Mouse (Mus musculus) limb, embryonic 12.5 days (tissue): ENCODE measurements around the gene Rmnd1. TPM values are rescaled to one million over a fixed set of nuclear protein-coding genes. Genes with fewer than 3 reads are reported as not detected.

ENCODE experiments used
- ATAC-seq: fragments of 200-750 bp; cut with Nextera tagmentation; 2 replicates; pipeline ENCODE4 v1.8.0; 2017; ENCODE audit warnings: low read depth, moderate TSS enrichment; ENCODE audit not compliant: insufficient number of reproducible peaks, insufficient read depth, low FRiP score, low TSS enrichment
- H3K27ac ChIP-seq: fragments of 300-500 bp; sonication (generic); 2 replicates; pipeline ENCODE4 v1.5.1; 2016; ENCODE audit warnings: mild to moderate bottlenecking, moderate library complexity
- H3K27me3 ChIP-seq: fragments of 300-500 bp; sonication (generic); 2 replicates; pipeline ENCODE4 v1.6.1; 2016; ENCODE audit warnings: mild to moderate bottlenecking, moderate library complexity
- H3K36me3 ChIP-seq: fragments of 300-500 bp; sonication (generic); 2 replicates; pipeline ENCODE4 v1.6.1; 2016; ENCODE audit warnings: mild to moderate bottlenecking, moderate library complexity
- H3K4me1 ChIP-seq: fragments of 300-500 bp; sonication (generic); replicated peaks from 2 replicates; pipeline ENCODE4 v1.6.1; 2016
- H3K4me2 ChIP-seq: fragments of 300-500 bp; sonication (generic); 2 replicates; pipeline ENCODE4 v1.6.1; 2016; ENCODE audit warnings: mild to moderate bottlenecking, moderate library complexity
- H3K4me3 ChIP-seq: fragments of 300-500 bp; sonication (generic); replicated peaks from 2 replicates; pipeline ENCODE4 v1.5.1; 2016; ENCODE audit warnings: mild to moderate bottlenecking
- H3K9ac ChIP-seq: fragments of 300-500 bp; sonication (generic); replicated peaks from 2 replicates; pipeline ENCODE4 v1.6.1; 2016; ENCODE audit warnings: mild to moderate bottlenecking, moderate library complexity
- H3K9me3 ChIP-seq: fragments of 300-500 bp; sonication (generic); 2 replicates; pipeline ENCODE4 v1.6.1; 2016; ENCODE audit warnings: mild to moderate bottlenecking, moderate library complexity
- WGBS: fragments of 180-500 bp; shearing (Covaris S2); methylation state at CpG from one replicate; pipeline ENCODE4 v1.1.7; 2016; 5-methylcytosine and 5-hydroxymethylcytosine counted together
- polyA plus RNA-seq: library from polyadenylated mRNA; unstranded; fragments of >200 nt; fragmentation: Nextera tagmentation; extraction: Ambion mirVana; gene quantifications from 2 replicates; pipeline ENCODE4 v1.2.1, GENCODE M21; 2016

Gene Rmnd1
- 49.0 and 53.5 TPM in 2 replicates for polyA plus RNA-seq

GRCm38 (mm10) chr10:4432123-4432931, at the start of gene Rmnd1, which contains the start of gene Armt1:
Gene Rmnd1, minus strand, starts transcription at chr10:4432388.
Gene Armt1, plus strand, starts transcription at chr10:4432467.
- Histone ChIP-seq H3K4me1 (peaks cover 15% of the 10 kb centered on the region), H3K4me2 (peak within 1 kb of the TSS; percentile 67), H3K27me3 (no peaks in the 10 kb centered on the region), H3K9ac (peak within 1 kb of the TSS; percentile 77), H3K4me3 (peak within 1 kb of the TSS; percentile 64), H3K36me3 (peaks cover 22% of the 10 kb centered on the region), H3K27ac (peak within 1 kb of the TSS; percentile 83), H3K9me3 (no peaks in the 10 kb centered on the region)
- peak; percentile 92 for ATAC-seq
- under 1% methylated on average over 65 of the region's 75 CpGs for WGBS

DNA sequence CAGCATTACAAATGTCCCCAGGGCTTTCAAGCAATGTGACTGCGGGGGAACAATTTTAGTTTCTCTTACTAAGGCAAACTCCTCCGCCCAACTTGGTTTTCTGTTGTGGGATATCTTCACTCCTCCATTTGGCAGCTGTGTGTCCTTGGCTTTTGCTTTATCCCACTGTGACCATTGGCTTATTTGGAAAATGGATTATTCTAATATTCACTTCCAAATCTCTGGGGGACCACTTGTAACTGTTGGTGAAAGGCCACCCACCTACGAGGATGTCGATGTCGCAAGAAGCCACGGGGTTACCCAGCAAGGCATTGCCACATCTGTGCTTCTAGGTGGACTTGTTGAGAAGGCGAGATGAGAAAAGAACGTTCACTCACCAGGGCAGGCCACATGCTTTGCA, 49.5 kb upstream of the Rmnd1 start:
- H3K4me3 ChIP-seq = no peak overlapping the region
- ATAC-seq = no peak
- H3K36me3 ChIP-seq = no peaks in the 10 kb centered on the region
- H3K9ac ChIP-seq = no peak overlapping the region
- 78% methylated on average over 8 of the region's 8 CpGs for WGBS
- H3K4me2 ChIP-seq = no peak overlapping the region
- no peak overlapping the region for H3K27ac ChIP-seq
- H3K9me3 ChIP-seq = no peaks in the 10 kb centered on the region
- no peaks in the 10 kb centered on the region for H3K27me3 ChIP-seq
- 0 out of 2 replicates have a peak, but pooled peaks cover 11% of the 10 kb centered on the region for H3K4me1 ChIP-seq

GRCm38 (mm10) chr10:4480929-4481328, 48.7 kb upstream of the Rmnd1 start:
- 24% methylated on average over 3 of the region's 3 CpGs for WGBS
- no peak overlapping the region for H3K27ac ChIP-seq
- H3K4me3 ChIP-seq = no peak overlapping the region
- ATAC-seq = no peak
- no peaks in the 10 kb centered on the region for H3K9me3 ChIP-seq
- H3K4me1 ChIP-seq = 0 out of 2 replicates have a peak, but pooled peaks cover 11% of the 10 kb centered on the region
- H3K36me3 ChIP-seq = no peaks in the 10 kb centered on the region
- no peaks in the 10 kb centered on the region for H3K27me3 ChIP-seq
- no peak overlapping the region for H3K9ac ChIP-seq
- no peak overlapping the region for H3K4me2 ChIP-seq

DNA sequence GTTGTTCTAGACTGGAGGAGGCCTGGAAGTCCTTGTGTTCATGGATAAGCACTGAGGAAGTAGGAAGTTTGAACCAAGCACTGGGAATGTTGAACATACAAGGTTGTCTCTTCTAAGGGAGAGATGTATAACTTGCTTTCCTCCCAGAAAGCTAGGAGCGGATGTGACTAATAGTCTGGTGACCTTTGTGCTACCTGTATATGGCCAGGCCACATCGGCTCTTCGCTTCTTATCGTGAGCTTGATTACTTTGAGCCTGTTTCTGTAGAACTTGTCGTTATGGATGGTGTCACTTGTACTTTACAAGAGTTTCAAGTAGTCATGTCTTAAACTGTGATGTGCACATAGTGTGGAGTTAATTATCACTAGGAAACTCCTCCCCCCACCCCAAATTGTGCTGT, 44.4 kb upstream of the Rmnd1 start:
- Histone ChIP-seq H3K4me1 (0 out of 2 replicates have a peak, but pooled peaks cover 7% of the 10 kb centered on the region), H3K4me3 (no peak overlapping the region), H3K9ac (no peak overlapping the region), H3K4me2 (no peak overlapping the region), H3K27ac (no peak overlapping the region), H3K36me3 (no peaks in the 10 kb centered on the region), H3K9me3 (no peaks in the 10 kb centered on the region), H3K27me3 (no peaks in the 10 kb centered on the region)
- ATAC-seq = no peak
- 84% methylated on average over 5 of the region's 5 CpGs for WGBS

DNA sequence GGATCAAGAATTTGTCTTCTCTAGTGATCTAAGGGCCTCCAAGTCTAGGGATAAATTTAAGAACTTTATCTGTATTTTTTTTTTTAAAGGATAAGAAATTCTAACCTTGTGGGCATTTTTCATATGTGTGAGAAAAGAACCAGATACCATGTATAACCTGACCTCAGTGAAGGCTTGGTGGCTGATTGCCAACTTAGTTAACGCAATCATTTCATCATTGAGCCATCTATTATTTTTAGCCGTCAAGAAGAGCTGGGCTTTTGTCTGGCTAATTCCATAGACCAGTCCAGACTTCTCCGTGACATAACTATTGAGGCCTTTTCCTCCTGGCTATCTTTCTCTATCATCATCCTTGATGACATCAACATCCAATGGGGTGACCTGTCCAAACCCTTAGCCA, 43.2 kb upstream of the Rmnd1 start:
- H3K4me2 ChIP-seq = no peak overlapping the region
- no peaks in the 10 kb centered on the region for H3K4me1 ChIP-seq
- no peak overlapping the region for H3K27ac ChIP-seq
- H3K9me3 ChIP-seq = no peaks in the 10 kb centered on the region
- 94% methylated on average over 3 of the region's 3 CpGs for WGBS
- no peaks in the 10 kb centered on the region for H3K36me3 ChIP-seq
- ATAC-seq = no peak
- H3K27me3 ChIP-seq = no peaks in the 10 kb centered on the region
- no peak overlapping the region for H3K4me3 ChIP-seq
- no peak overlapping the region for H3K9ac ChIP-seq

DNA sequence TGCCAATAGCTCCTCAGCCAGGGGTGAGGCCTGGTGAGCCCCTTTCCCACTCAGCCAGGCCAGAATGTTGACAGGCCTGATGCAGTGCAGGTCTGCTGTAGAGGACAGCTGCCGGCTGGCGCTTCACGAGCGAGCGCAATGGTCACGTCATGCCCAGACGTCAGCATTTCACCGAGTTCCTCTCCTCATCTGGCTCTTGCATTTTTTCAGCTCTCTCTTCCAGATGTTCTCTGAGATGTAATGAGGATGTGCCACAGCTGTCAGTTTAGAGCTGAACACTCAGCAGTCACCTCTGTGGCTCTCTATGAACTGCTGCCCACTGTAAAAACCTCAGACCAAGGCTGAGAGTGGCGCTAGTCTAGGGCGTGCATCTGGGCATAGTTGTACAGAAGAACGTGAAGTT, 41.4 kb upstream of the Rmnd1 start:
- 66% methylated on average over 11 of the region's 11 CpGs for WGBS
- ATAC-seq = no peak
- no peak overlapping the region for H3K4me2 ChIP-seq
- no peak overlapping the region for H3K27ac ChIP-seq
- no peaks in the 10 kb centered on the region for H3K27me3 ChIP-seq
- no peak overlapping the region for H3K9ac ChIP-seq
- no peak overlapping the region for H3K4me3 ChIP-seq
- H3K4me1 ChIP-seq = no peaks in the 10 kb centered on the region
- no peaks in the 10 kb centered on the region for H3K9me3 ChIP-seq
- H3K36me3 ChIP-seq = no peaks in the 10 kb centered on the region

GRCm38 (mm10) chr10:4469406-4469805, 37.2 kb upstream of the Rmnd1 start:
- no peak for ATAC-seq
- 88% methylated on average over 3 of the region's 3 CpGs for WGBS
- Histone ChIP-seq H3K4me3 (no peak overlapping the region), H3K27me3 (no peaks in the 10 kb centered on the region), H3K27ac (no peak overlapping the region), H3K36me3 (no peaks in the 10 kb centered on the region), H3K9ac (no peak overlapping the region), H3K4me1 (peaks cover 3% of the 10 kb centered on the region; the same call in 1 of the 2 replicates), H3K4me2 (no peak overlapping the region), H3K9me3 (no peaks in the 10 kb centered on the region)

- H3K9me3 ChIP-seq = no peaks in the 10 kb centered on the region
- no peaks in the 10 kb centered on the region for H3K27me3 ChIP-seq
- no peak overlapping the region for H3K27ac ChIP-seq
- no peak for ATAC-seq
- H3K4me1 ChIP-seq = peaks cover 6% of the 10 kb centered on the region; the same call in 1 of the 2 replicates
- WGBS = 67% methylated on average over 7 of the region's 7 CpGs
- no peak overlapping the region for H3K4me3 ChIP-seq
- H3K9ac ChIP-seq = no peak overlapping the region
- no peaks in the 10 kb centered on the region for H3K36me3 ChIP-seq
- H3K4me2 ChIP-seq = no peak overlapping the region
Measured at GRCm38 (mm10) chr10:4465799-4466198, 33.6 kb upstream of the Rmnd1 start.

DNA sequence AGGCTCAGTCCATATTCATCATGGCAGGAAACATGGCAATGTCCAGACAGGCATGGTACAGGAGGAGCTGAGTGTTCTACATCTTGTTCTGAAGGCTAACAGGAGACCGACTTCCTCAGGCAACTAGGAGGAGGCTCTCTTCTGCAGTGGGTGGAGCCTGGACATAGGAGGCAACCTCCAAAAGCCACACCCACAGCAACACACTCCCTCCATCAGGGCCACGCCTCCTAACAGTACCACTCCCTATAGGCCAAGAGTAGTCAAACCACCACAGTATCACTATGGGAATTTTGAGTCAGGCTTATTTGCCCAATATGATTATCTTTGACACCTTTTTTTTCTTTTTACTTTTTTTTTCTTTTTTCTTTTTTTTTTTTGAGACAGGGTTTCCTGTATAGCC, 28.0 kb upstream of the Rmnd1 start:
- 94% methylated on average over 2 of the region's 2 CpGs for WGBS
- H3K4me1 ChIP-seq = peaks cover 6% of the 10 kb centered on the region; the same call in 1 of the 2 replicates
- no peak overlapping the region for H3K27ac ChIP-seq
- H3K9me3 ChIP-seq = no peaks in the 10 kb centered on the region
- no peak overlapping the region for H3K9ac ChIP-seq
- no peaks in the 10 kb centered on the region for H3K27me3 ChIP-seq
- ATAC-seq = no peak
- H3K4me2 ChIP-seq = no peak overlapping the region
- H3K36me3 ChIP-seq = peaks cover 11% of the 10 kb centered on the region
- H3K4me3 ChIP-seq = no peak overlapping the region

DNA sequence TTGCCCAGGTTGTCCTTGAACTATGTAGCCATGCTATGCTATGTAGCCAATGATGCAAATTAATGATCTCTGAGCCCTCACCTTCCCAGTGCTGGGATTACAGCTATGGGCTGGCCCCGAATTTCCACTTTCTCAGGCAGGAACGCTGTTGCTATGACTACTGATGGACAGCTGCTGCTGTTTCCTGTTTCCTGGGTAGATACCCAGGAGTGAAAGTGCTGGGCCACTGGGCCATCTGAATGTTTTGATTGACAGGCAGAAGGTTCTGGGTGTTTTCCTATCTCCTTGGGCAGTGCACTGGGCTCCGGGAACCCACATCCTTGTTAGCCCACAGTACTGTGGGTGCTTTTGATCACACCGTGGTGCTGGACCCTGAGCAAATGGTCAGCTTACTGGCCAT, 24.2 kb upstream of the Rmnd1 start:
- H3K27ac ChIP-seq = no peak overlapping the region
- H3K27me3 ChIP-seq = no peaks in the 10 kb centered on the region
- H3K9me3 ChIP-seq = no peaks in the 10 kb centered on the region
- H3K9ac ChIP-seq = no peak overlapping the region
- WGBS = 79% methylated on average over 4 of the region's 4 CpGs
- H3K36me3 ChIP-seq = peaks cover 45% of the 10 kb centered on the region
- no peaks in the 10 kb centered on the region for H3K4me1 ChIP-seq
- no peak overlapping the region for H3K4me2 ChIP-seq
- H3K4me3 ChIP-seq = no peak overlapping the region
- no peak for ATAC-seq

GRCm38 (mm10) chr10:4435416-4435815, 3.2 kb upstream of the Rmnd1 start:
- Histone ChIP-seq H3K9me3 (no peaks in the 10 kb centered on the region), H3K9ac (no peak overlapping the region), H3K27me3 (no peaks in the 10 kb centered on the region), H3K36me3 (peaks cover 45% of the 10 kb centered on the region), H3K4me2 (no peak overlapping the region), H3K4me1 (peaks cover 15% of the 10 kb centered on the region), H3K4me3 (no peak overlapping the region), H3K27ac (no peak overlapping the region)
- 93% methylated on average over 3 of the region's 3 CpGs for WGBS
- ATAC-seq = no peak
